Mouse (Mus musculus) adrenal gland, postnatal 14 days (tissue): ENCODE data around the gene Rfwd3. TPM values are rescaled to one million over a fixed set of nuclear protein-coding genes. Genes with fewer than 3 reads are reported as not detected.

ENCODE experiments used
- total RNA-seq: library from RNA; stranded (reverse); gene quantifications from 2 replicates; pipeline ENCODE4 v1.2.3, GENCODE M21; 2021

Gene Rfwd3
- total RNA-seq, 1 experiment from 2014 or later = 49.0 TPM

Other genes starting within 250 kb of the Rfwd3 start
- not detected in 2 replicates for gene Exosc6, start 243.9 kb downstream of the Rfwd3 start, total RNA-seq
- 0.19 TPM in 1 of 2 replicates, not detected in the other for gene Clec18a, start 207.8 kb downstream of the Rfwd3 start, total RNA-seq
- gene Pdpr, start 205.6 kb downstream of the Rfwd3 start, total RNA-seq = 41.4 and 47.2 TPM in 2 replicates
- gene Glg1, start 41.0 kb downstream of the Rfwd3 start, total RNA-seq = 95.5 and 98.6 TPM in 2 replicates
- 14.0 and 19.1 TPM in 2 replicates for gene Mlkl, start 38.0 kb upstream of the Rfwd3 start, total RNA-seq
- gene Fa2h, start 93.6 kb upstream of the Rfwd3 start, total RNA-seq = 2.0 and 3.0 TPM in 2 replicates
- 12.0 and 15.4 TPM in 2 replicates for gene Wdr59, start 221.9 kb upstream of the Rfwd3 start, total RNA-seq
- 44.3 and 47.7 TPM in 2 replicates for gene Znrf1, start 235.9 kb upstream of the Rfwd3 start, total RNA-seq